Mouse (Mus musculus) frontal cortex, postnatal 14 days (tissue): ENCODE data around the gene Ggnbp2.

ENCODE experiments used
- DNase-seq, 2 experiments: peaks; one replicate each; pipeline ENCODE4 v3.0.0; 2022; ENCODE audit warnings: low spot score in 2 of 2

Gene Ggnbp2

DNA sequence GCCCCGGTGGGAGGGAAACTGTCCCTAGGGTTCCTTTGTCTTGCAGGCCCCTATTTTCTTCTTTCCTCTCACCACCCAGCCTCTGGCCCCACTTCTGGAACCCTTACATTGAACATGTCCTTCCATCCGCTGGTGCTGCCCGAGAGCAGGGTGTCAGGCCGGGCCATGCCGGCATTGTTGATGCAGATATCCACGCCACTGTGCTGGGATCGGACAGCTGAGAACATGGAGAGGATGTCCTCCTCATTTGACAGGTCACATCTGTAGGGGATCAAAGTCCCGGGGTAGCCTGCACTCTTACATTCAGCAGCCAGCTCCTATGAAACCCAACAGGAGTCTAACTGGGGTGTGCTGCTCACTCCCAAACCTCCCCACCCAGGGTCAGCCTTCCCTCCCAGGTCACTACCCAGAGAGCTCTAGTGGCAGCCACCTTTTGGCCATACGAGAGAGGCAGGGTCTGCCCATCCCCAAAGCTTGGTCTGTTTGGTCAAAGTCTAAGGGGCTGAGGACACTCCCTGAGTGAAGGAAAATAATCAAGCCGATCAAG is 45.3 kb downstream of the Ggnbp2 start:
- DNase-seq = no peak

GRCm38 (mm10) chr11:84823484-84823897 is 47.1 kb downstream of the Ggnbp2 start:
- no peak for DNase-seq

DNA sequence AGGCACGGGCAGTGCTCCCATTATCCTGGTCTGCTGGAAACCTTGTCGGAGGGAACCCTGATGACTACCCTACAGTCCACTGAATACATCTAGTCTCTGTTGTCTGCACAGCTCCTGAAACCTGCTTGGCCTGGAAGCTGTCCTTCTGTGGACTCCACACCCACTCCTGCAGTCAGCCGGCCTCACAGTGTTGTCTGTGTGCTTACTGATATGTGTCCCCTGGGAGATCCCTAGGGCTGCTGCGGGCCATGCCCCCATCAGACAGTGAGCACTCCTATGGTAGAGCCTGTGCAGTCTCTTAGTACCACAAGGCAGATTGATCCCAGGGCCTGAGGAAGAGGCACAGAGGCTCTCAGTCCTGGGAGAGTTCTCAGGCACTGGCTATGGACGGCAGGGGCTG is 48.1 kb downstream of the Ggnbp2 start:
- no peak for DNase-seq

DNA sequence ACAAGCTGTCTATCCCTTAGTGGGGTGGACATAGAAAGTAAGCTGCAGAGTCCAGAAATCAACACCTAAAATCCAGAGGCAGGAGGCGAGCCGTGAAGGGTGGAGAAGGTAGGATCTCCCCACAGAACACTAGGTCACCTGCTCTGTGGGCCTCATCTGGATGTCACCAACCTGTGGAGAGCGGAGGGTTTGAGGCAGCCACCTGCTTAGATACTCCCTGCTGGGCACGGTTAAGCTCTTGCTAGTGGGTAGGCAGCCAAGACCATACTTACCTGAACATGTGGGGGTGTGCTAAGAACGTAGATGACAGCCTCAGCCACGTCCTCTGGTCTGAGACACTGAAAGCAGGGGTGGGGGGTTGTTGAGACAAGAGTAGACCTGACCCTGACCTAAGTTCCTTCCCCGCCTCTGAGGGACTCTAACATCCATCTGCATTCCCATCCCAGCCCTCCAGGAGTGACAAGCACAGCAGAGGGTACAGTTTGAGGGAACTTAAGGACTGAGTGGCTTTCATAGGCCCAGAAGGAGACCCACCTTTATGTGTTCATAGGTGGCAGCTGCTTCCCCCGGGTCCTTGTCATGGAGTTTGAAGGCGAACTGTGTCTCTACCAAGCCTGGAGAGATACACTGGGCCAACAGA is 49.4 kb downstream of the Ggnbp2 start:
- DNase-seq = no peak

- peak; percentile 85 to 86 for DNase-seq
Measured at GRCm38 (mm10) chr11:84818961-84819692, 51.5 kb downstream of the Ggnbp2 start, which contains the start of gene Mrm1. TSS of gene Mrm1 (minus strand) at chr11:84819515.

- peak; percentile 54 to 60 for DNase-seq
Measured at GRCm38 (mm10) chr11:84818085-84818960, 52.3 kb downstream of the Ggnbp2 start.

- no peak for DNase-seq
Measured at GRCm38 (mm10) chr11:84817362-84817761, 53.3 kb downstream of the Ggnbp2 start.

DNA sequence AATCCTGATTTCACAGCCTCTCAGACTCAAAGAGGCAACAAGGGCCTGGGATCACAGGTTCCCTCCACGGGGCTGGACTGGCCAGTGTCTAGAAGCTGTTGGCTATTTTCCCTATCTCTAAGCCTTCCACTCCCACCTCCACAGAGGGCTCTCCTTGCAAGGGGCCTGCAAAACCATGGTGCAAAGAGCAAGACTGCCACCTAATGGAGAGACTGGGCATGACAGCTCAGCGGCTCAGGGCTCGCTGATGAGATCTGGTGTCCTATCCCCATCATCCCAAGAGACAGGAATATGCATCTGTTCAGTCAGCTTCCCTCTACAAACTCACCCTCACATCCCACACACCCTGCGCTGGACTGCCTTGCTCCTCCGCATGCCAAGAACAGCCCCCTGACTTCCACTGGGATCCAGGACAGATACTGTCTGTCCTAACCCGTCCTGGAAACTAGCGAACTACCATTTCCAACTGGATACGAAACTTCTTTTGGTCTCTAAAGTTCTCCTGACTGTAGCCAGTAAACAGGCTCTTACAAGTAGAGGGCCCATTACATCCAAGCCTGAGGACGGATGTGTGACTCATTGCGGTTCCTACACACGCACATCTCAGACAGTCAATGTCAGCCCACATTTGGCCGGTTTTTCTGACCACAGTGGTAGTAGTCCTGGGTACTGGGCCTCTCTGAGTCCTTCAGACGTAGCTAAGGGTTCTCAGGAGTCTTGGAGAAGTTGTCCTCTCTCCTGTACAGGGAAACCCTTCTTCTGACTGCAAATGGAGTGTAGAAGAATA is 56.7 kb downstream of the Ggnbp2 start:
- DNase-seq = peak in 1 of 2 experiments; percentile 74

DNA sequence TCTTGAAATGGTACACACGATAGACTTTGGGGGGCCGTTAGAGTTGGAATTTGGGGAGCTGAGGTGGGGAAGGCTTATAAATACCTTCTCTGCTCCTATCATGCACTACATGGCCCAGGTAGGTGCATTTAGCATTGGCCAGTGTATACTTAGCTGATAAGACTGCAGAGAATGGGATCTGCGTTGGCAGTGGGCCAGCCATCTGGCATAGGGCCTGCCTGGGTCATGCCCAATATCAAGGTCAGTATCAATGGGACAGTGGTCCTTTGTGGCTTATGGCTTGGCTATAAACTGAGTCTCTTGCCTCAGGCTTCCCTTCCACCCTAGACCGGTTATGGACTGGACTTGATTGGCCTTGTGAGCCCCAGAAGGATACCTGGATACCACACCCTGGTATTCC is 66.2 kb downstream of the Ggnbp2 start:
- no peak for DNase-seq

- DNase-seq = peak in 1 of 2 experiments; percentile 69
Measured at GRCm38 (mm10) chr11:84797627-84798353, 72.8 kb downstream of the Ggnbp2 start.

DNA sequence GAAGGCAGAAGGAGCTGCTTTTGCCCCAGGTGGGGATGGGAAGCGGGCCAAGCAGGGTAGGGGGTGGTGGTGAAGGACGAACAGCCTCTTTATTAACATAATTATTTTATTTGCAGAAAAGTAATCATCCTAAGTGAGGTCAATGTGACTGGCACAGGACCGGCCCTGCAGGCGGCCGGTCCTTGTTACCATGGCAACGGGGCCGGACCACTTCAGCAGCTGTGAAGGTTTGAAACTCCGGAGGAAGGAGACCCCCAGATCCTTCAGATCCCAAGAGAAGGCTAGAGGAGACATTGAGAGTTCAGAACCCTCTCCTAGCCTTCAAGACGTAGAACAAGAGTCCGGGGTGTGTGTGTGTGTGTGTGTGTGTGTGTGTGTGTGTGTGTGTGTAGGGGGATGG is 73.6 kb downstream of the Ggnbp2 start:
- no peak for DNase-seq

DNA sequence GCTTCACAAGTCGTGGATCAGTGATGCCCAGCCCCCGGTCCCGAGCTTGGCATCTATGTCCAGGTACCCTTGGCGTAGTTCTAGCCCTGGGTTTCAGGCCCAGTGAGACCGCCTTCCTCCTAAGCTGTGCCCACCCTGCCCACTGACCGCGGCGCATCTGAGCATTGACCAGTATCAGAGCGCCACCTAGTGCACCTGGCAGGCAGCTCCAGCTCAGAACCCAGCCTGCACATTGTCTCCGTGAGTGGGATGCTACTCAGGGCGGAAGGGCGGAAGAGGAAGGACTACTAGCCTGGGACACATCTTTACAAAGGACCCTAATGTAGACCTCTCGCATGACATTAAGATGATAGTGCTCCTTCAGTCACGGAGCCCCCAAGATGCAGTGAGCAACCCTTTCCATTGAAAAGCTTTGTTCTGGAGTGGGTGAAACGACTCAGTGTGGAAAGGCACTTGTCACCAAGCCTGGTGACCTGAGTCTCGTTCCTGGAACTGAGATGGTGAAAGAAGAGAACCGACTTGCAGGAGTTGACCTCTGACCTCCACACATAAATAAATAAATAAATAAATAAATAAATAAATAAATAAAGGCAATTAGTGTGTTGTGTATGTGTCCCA is 76.0 kb downstream of the Ggnbp2 start:
- peak; percentile 55 to 75 for DNase-seq

DNA sequence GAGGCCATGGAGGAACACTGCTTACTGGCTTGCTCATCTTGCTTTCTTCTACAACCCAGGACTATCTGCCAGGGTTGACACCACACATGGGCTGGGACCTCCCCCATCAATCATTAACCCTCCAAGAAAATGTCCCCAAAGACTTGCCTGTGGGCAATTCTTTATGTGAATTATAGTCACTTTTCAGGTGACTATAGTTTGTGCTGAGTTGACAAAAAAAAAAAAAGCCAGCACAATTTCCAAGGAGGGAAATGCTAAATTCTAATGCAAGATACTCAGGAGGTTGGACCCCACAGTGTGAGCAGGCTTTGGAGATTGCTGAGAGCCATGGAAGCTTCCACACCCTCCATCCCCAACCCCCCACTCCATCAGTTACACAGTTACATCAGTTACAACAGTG is 77.1 kb downstream of the Ggnbp2 start:
- no peak for DNase-seq

- no peak for DNase-seq
Measured at GRCm38 (mm10) chr11:84790383-84790782, 80.2 kb downstream of the Ggnbp2 start.
